In the genomic region with DNA sequence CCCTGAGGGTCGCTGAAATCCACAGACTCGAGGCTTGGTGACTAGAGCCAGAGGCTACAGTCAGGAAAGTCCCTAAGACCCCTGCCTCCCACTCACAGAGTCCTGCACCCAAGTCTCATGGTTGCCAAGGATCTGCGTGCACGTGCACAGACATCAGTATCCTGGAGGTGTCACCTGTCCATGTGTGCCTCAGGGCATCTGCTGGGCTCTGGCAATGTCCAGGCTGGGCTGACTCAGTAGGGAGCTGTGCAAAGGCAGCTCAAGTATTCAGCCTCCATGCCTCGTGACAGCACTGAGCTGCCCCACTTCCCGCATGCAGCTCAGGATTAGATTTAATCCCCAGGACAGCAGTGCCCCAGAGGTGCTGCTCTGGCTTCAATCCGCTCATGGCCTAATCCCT, we compare ENCODE assay signal across 12 mouse cellular contexts.
DNase-seq lines count a peak whose midpoint lies in the region; ATAC-seq and TF ChIP-seq lines count a peak whose summit lies in the region.
"Had no signal": no experiment of that assay in that cellular context is flagged by ENCODE, and none has a peak within 500 bp of the region (broad histone marks: within the 10 kb centered on the region; RNA-seq: fewer than 3 reads in every experiment).

No protein-coding gene starts in this region.

- H3K27ac ChIP-seq in hindbrain, embryonic 10.5 days, result peak overlapping the region; percentile 66
- no peak overlapping the region for H3K27ac ChIP-seq in hindbrain, embryonic 12.5 days
- H3K27ac ChIP-seq in cerebellum, adult 2 months (ENCODE audit: insufficient read depth, low read length), result peak overlapping the region; percentile 29
- no peak overlapping the region for H3K27ac ChIP-seq in embryonic facial prominence, embryonic 13.5 days
- H3K27ac ChIP-seq in midbrain, embryonic 15.5 days, result peak overlapping the region; percentile 66
- H3K27ac ChIP-seq: lung, embryonic 15.5 days had no signal

- no peak for TF ChIP-seq POLR2A in cerebellum, adult 2 months (IDR thresholded peaks at IDR 0.05; ENCODE audit: borderline replicate concordance, insufficient read depth, low read length)

- ATAC-seq in hindbrain, embryonic 12.5 days (ENCODE audit: low FRiP score), result no peak
- no peak for ATAC-seq in embryonic facial prominence, embryonic 13.5 days (ENCODE audit: insufficient number of reproducible peaks, insufficient read depth, low FRiP score, low TSS enrichment, low read depth)
- ATAC-seq in midbrain, embryonic 15.5 days (replicated peaks), result peak; percentile 79

- 0 out of 2 replicates have a peak, but pooled peaks cover 3% of the 10 kb centered on the region for H3K27me3 ChIP-seq in hindbrain, embryonic 10.5 days (ENCODE audit: insufficient read depth, poor library complexity, severe bottlenecking)
- no peaks in the 10 kb centered on the region for H3K27me3 ChIP-seq in hindbrain, embryonic 12.5 days
- H3K27me3 ChIP-seq in cerebellum, adult 2 months (ENCODE audit: control insufficient read depth, insufficient read depth, low read length), result no peaks in the 10 kb centered on the region
- no peaks in the 10 kb centered on the region for H3K27me3 ChIP-seq in embryonic facial prominence, embryonic 13.5 days
- H3K27me3 ChIP-seq in midbrain, embryonic 15.5 days (replicated peaks), result no peaks in the 10 kb centered on the region
- H3K27me3 ChIP-seq: lung, embryonic 15.5 days had no signal

- H3K4me1 ChIP-seq in hindbrain, embryonic 10.5 days (replicated peaks), result peaks cover 27% of the 10 kb centered on the region
- H3K4me1 ChIP-seq in hindbrain, embryonic 12.5 days, result peaks cover 14% of the 10 kb centered on the region
- peaks cover 34% of the 10 kb centered on the region for H3K4me1 ChIP-seq in cerebellum, adult 2 months (ENCODE audit: control insufficient read depth, insufficient read depth, low read length)
- peaks cover 12% of the 10 kb centered on the region for H3K4me1 ChIP-seq in embryonic facial prominence, embryonic 13.5 days
- H3K4me1 ChIP-seq in midbrain, embryonic 15.5 days, result peaks cover 10% of the 10 kb centered on the region
- H3K4me1 ChIP-seq: lung, embryonic 15.5 days had no signal

- no peak overlapping the region for H3K9ac ChIP-seq in hindbrain, embryonic 12.5 days
- H3K9ac ChIP-seq in embryonic facial prominence, embryonic 13.5 days, result 0 out of 2 replicates have a peak overlapping the region, but pooled peaks have one; percentile 40
- H3K9ac ChIP-seq in midbrain, embryonic 15.5 days, result no peak overlapping the region
- H3K9ac ChIP-seq: lung, embryonic 15.5 days had no signal

- no peaks in the 10 kb centered on the region for H3K36me3 ChIP-seq in hindbrain, embryonic 10.5 days
- H3K36me3 ChIP-seq in hindbrain, embryonic 12.5 days, result no peaks in the 10 kb centered on the region
- no peaks in the 10 kb centered on the region for H3K36me3 ChIP-seq in embryonic facial prominence, embryonic 13.5 days
- no peaks in the 10 kb centered on the region for H3K36me3 ChIP-seq in midbrain, embryonic 15.5 days (replicated peaks)
- H3K36me3 ChIP-seq: lung, embryonic 15.5 days had no signal

- no peak overlapping the region for H3K4me2 ChIP-seq in hindbrain, embryonic 12.5 days (replicated peaks)
- H3K4me2 ChIP-seq in embryonic facial prominence, embryonic 13.5 days, result no peak overlapping the region
- no peak overlapping the region for H3K4me2 ChIP-seq in midbrain, embryonic 15.5 days
- H3K4me2 ChIP-seq: lung, embryonic 15.5 days had no signal

- H3K4me3 ChIP-seq in hindbrain, embryonic 10.5 days, result no peak overlapping the region
- no peak overlapping the region for H3K4me3 ChIP-seq in hindbrain, embryonic 12.5 days
- H3K4me3 ChIP-seq in cerebellum, adult 2 months (replicated peaks; ENCODE audit: insufficient read depth, low read depth, low read length), result no peak overlapping the region
- H3K4me3 ChIP-seq in embryonic facial prominence, embryonic 13.5 days, result no peak overlapping the region
- no peak overlapping the region for H3K4me3 ChIP-seq in midbrain, embryonic 15.5 days
- H3K4me3 ChIP-seq: lung, embryonic 15.5 days had no signal

- H3K9me3 ChIP-seq in hindbrain, embryonic 10.5 days, result no peaks in the 10 kb centered on the region
- H3K9me3 ChIP-seq in hindbrain, embryonic 12.5 days (replicated peaks), result no peaks in the 10 kb centered on the region
- no peaks in the 10 kb centered on the region for H3K9me3 ChIP-seq in embryonic facial prominence, embryonic 13.5 days
- H3K9me3 ChIP-seq in midbrain, embryonic 15.5 days, result no peaks in the 10 kb centered on the region
- H3K9me3 ChIP-seq: lung, embryonic 15.5 days had no signal

- 44% methylated on average over 7 of the region's 7 CpGs for WGBS in hindbrain, embryonic 10.5 days
- WGBS in hindbrain, embryonic 12.5 days, result 27% methylated on average over 7 of the region's 7 CpGs
- WGBS in cerebellum, adult 2 months, result 23% methylated on average over 7 of the region's 7 CpGs
- WGBS in embryonic facial prominence, embryonic 13.5 days, result 14% methylated on average over 7 of the region's 7 CpGs
- 17% methylated on average over 7 of the region's 7 CpGs for WGBS in midbrain, embryonic 15.5 days

- DNase-seq in hindbrain, embryonic 10.5 days (ENCODE audit: low spot score), result peak; percentile 27
- DNase-seq in cerebellum, adult 2 months, result peak; percentile 68 to 70
- no peak for DNase-seq in spleen, adult 18-20 months
- no peak for DNase-seq in adrenal gland, adult (ENCODE audit: inconsistent age in 2 of 2, low spot score in 1 of 2)
- DNase-seq in ovary, postnatal 14 days (ENCODE audit: low spot score), result no peak
- DNase-seq: heart, postnatal 36 days; kidney, postnatal 25 days; left cerebral cortex, postnatal 4 days had no signal

- TF ChIP-seq CTCF in cerebellum, adult 2 months (IDR thresholded peaks at IDR 0.05; ENCODE audit: borderline replicate concordance, insufficient read depth, low read depth, low read length), result no peak

Comparison
In these comparisons a context has a peak if more than half of its experiments do, and no peak if none do; other contexts are left out.
1. H3K27ac ChIP-seq: peak in hindbrain, embryonic 10.5 days (single experiment), cerebellum, adult 2 months (single experiment) and midbrain, embryonic 15.5 days (single experiment); none in hindbrain, embryonic 12.5 days (single experiment) and embryonic facial prominence, embryonic 13.5 days (single experiment).
2. DNase-seq: peak in hindbrain, embryonic 10.5 days (single experiment) and cerebellum, adult 2 months (2 of 2); none in spleen, adult 18-20 months (0 of 2), adrenal gland, adult (0 of 2) and ovary, postnatal 14 days (single experiment).